Mouse (Mus musculus) common myeloid progenitor, adult 5-6 weeks (primary cell): Measurements from ENCODE around the gene Gstk1. TPM values are rescaled to one million over a fixed set of nuclear protein-coding genes. Genes with fewer than 3 reads are reported as not detected.
A peak's percentile ranks its signal among the peaks of the same experiment; 100 is the strongest.

Experiments
- ATAC-seq: replicated peaks from 2 replicates; pipeline ENCODE4 v1.8.0; 2016; ENCODE audit warnings: low read depth, mild to moderate bottlenecking, moderate TSS enrichment, inconsistent platforms; ENCODE audit not compliant: poor library complexity, severe bottlenecking
- total RNA-seq: library from RNA; stranded (forward); fragments of 200-1000, 187-1606 nt; gene quantifications from 2 replicates; pipeline ENCODE4 v1.2.3, GENCODE M21; 2017

The Gstk1 gene
- total RNA-seq, 1 experiment from 2014 or later, result 14.6 TPM

- peak; percentile 39 for ATAC-seq
Observed at GRCm38 (mm10) chr6:42265391-42266330, 19.9 kb downstream of the Gstk1 start.

- no peak for ATAC-seq
Observed at GRCm38 (mm10) chr6:42270817-42271216, 25.1 kb downstream of the Gstk1 start.

GRCm38 (mm10) chr6:42276151-42276550 is 30.4 kb downstream of the Gstk1 start:
- ATAC-seq, result no peak

GRCm38 (mm10) chr6:42282865-42283528 is 37.3 kb downstream of the Gstk1 start:
- no peak; the same call in 1 of the 2 replicates for ATAC-seq

GRCm38 (mm10) chr6:42286448-42286847 is 40.7 kb downstream of the Gstk1 start, which contains the start of gene Clcn1:
Clcn1 (plus strand) TSS chr6:42286685.
- ATAC-seq, result no peak

GRCm38 (mm10) chr6:42287562-42287961 is 41.8 kb downstream of the Gstk1 start:
- ATAC-seq, result no peak

GRCm38 (mm10) chr6:42293327-42293726 is 47.6 kb downstream of the Gstk1 start:
- ATAC-seq, result peak; percentile 96

GRCm38 (mm10) chr6:42295549-42296094 is 49.9 kb downstream of the Gstk1 start:
- ATAC-seq, result no peak

- ATAC-seq, result peak; percentile 82
Observed at GRCm38 (mm10) chr6:42299362-42299761, 53.6 kb downstream of the Gstk1 start.

Other genes starting within 250 kb of the Gstk1 start
- gene Sva, start 207.5 kb upstream of the Gstk1 start, total RNA-seq, result not detected in 2 replicates
- not detected in 2 replicates for gene Tas2r139, start 105.0 kb upstream of the Gstk1 start, total RNA-seq
- not detected in 2 replicates for gene Tas2r144, start 30.6 kb upstream of the Gstk1 start, total RNA-seq
- gene Tmem139, start 16.0 kb downstream of the Gstk1 start, total RNA-seq, result not detected in 2 replicates
- gene Casp2, start 19.1 kb downstream of the Gstk1 start, total RNA-seq, result 88.4 and 100 TPM in 2 replicates
- gene Clcn1, start 40.8 kb downstream of the Gstk1 start, total RNA-seq, result not detected in 2 replicates
- not detected in 2 replicates for gene Fam131b, start 78.7 kb downstream of the Gstk1 start, total RNA-seq
- gene Zyx, start 103.7 kb downstream of the Gstk1 start, total RNA-seq, result 34.5 and 48.0 TPM in 2 replicates
- gene Epha1, start 127.3 kb downstream of the Gstk1 start, total RNA-seq, result 1.8 TPM in 1 of 2 replicates, not detected in the other
- gene Tas2r143, start 154.3 kb downstream of the Gstk1 start, total RNA-seq, result not detected in 2 replicates
- not detected in 2 replicates for gene Tas2r135, start 159.5 kb downstream of the Gstk1 start, total RNA-seq
- gene Tas2r126, start 188.6 kb downstream of the Gstk1 start, total RNA-seq, result not detected in 2 replicates
- gene Olfr458, start 219.3 kb downstream of the Gstk1 start, total RNA-seq, result not detected in 2 replicates
- gene Olfr457, start 230.4 kb downstream of the Gstk1 start, total RNA-seq, result not detected in 2 replicates
- not detected in 2 replicates for gene Olfr456, start 241.3 kb downstream of the Gstk1 start, total RNA-seq